Mouse (Mus musculus): Measurements from ENCODE around the gene Tmem131l. TPM values are rescaled to one million over a fixed set of nuclear protein-coding genes. Genes with fewer than 3 reads are reported as not detected.

Tmem131l gene
- total and polyA plus RNA-seq, 3 experiments: 9.6 to 39.6 TPM; not detected in 1

DNA sequence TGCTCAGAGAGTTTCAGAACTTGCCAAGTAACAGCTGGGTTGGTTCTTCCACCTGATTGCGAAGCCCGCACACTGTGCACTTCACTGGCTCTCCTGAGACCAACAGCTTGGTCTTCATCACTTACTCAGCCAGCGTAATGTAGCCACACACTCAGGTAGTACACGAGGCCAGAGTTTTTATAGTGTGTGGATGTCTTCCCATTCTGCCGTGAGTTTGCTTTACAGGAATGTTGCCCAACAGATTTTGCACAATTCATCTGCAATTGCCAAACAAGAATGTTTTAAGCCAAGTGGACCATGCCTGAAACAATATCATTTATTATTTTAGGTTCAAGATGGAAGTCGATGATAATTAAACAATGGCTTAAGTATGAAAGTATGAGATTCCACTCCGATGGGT lies 180.4 kb downstream of the Tmem131l start:
- Histone ChIP-seq H3K27me3 (ENCODE audit: control insufficient read depth in 1 of 2, insufficient read depth in 2 of 2, low read length in 2 of 2) (no peaks in the 10 kb centered on the region), H3K79me2 (ENCODE audit: control insufficient read depth, insufficient read depth, low read length, poor library complexity) (no peaks in the 10 kb centered on the region), H3K36me3 (ENCODE audit: control insufficient read depth in 1 of 2, insufficient read depth in 2 of 2, low read length in 2 of 2) (no peaks in the 10 kb centered on the region), H3K4me3 (ENCODE audit: control insufficient read depth in 1 of 2, insufficient read depth in 1 of 2, low read depth in 2 of 2, low read length in 2 of 2) (no peak overlapping the region), H3K9ac (ENCODE audit: control insufficient read depth, low read depth, low read length, poor library complexity, severe bottlenecking) (no peak overlapping the region), H3K9me3 (replicated peaks; ENCODE audit: insufficient read depth, low read length) (no peaks in the 10 kb centered on the region), H3K4me1 (ENCODE audit: control insufficient read depth in 1 of 2, insufficient read depth in 2 of 2, low read length in 2 of 2) (no peaks in the 10 kb centered on the region), H3K27ac (ENCODE audit: control insufficient read depth, low read depth, low read length) (no peak overlapping the region)
- no peak for DNase-seq (ENCODE audit: low read depth, low spot score)
- TF ChIP-seq HCFC1 (IDR thresholded peaks at IDR 0.05; ENCODE audit: low read depth, low read length): no peak
- TF ChIP-seq MAX (IDR thresholded peaks at IDR 0.05; ENCODE audit: low read length): no peak
- TF ChIP-seq EP300 (IDR thresholded peaks at IDR 0.05; ENCODE audit: low read depth in 1 of 2, low read length in 2 of 2): no peak
- TF ChIP-seq POLR2AphosphoS5 (IDR thresholded peaks at IDR 0.05; ENCODE audit: borderline replicate concordance, low read depth, low read length): no peak
- TF ChIP-seq CHD2 (IDR thresholded peaks at IDR 0.05; ENCODE audit: low read length): no peak
- TF ChIP-seq USF1 (IDR thresholded peaks at IDR 0.05; ENCODE audit: low read depth, low read length): no peak
- TF ChIP-seq RCOR1 (IDR thresholded peaks at IDR 0.05; ENCODE audit: low read depth, low read length): no peak
- TF ChIP-seq MEF2A (IDR thresholded peaks at IDR 0.05; ENCODE audit: extremely low read depth, insufficient replicate concordance, low read depth, low read length, poor library complexity, severe bottlenecking): no peak

- Histone ChIP-seq H3K36me3 (ENCODE audit: control insufficient read depth in 1 of 2, insufficient read depth in 2 of 2, low read length in 2 of 2) (no peaks in the 10 kb centered on the region), H3K27me3 (ENCODE audit: control insufficient read depth in 1 of 2, insufficient read depth in 2 of 2, low read length in 2 of 2) (no peaks in the 10 kb centered on the region), H3K79me2 (ENCODE audit: control insufficient read depth, insufficient read depth, low read length, poor library complexity) (no peaks in the 10 kb centered on the region), H3K4me1 (ENCODE audit: control insufficient read depth in 1 of 2, insufficient read depth in 2 of 2, low read length in 2 of 2) (no peaks in the 10 kb centered on the region), H3K9ac (ENCODE audit: control insufficient read depth, low read depth, low read length, poor library complexity, severe bottlenecking) (no peak overlapping the region), H3K9me3 (replicated peaks; ENCODE audit: insufficient read depth, low read length) (no peaks in the 10 kb centered on the region), H3K27ac (ENCODE audit: control insufficient read depth, low read depth, low read length) (no peak overlapping the region), H3K4me3 (ENCODE audit: control insufficient read depth in 1 of 2, insufficient read depth in 1 of 2, low read depth in 2 of 2, low read length in 2 of 2) (no peak overlapping the region)
- DNase-seq (ENCODE audit: low read depth, low spot score): no peak
- TF ChIP-seq UBTF (IDR thresholded peaks at IDR 0.05; ENCODE audit: borderline replicate concordance, insufficient read depth, low read depth, low read length) (no peak), MYC (IDR thresholded peaks at IDR 0.05; ENCODE audit: low read depth, low read length) (no peak), MAFK (IDR thresholded peaks at IDR 0.05; ENCODE audit: borderline replicate concordance, low read depth, low read length) (no peak), JUND (IDR thresholded peaks at IDR 0.05; ENCODE audit: low read depth, low read length) (no peak), ZNF384 (IDR thresholded peaks at IDR 0.05; ENCODE audit: low read depth, low read length) (no peak), MYB (IDR thresholded peaks at IDR 0.05; ENCODE audit: low read depth, low read length) (no peak), MAZ (IDR thresholded peaks at IDR 0.05; ENCODE audit: low read depth, low read length) (no peak), TBP (IDR thresholded peaks at IDR 0.05; ENCODE audit: low read depth, low read length) (no peak), CHD2 (IDR thresholded peaks at IDR 0.05; ENCODE audit: low read length) (no peak)
Observed at GRCm38 (mm10) chr3:83859071-83859470, 180.9 kb downstream of the Tmem131l start.

Measured in MEL (cell line).